Mouse (Mus musculus) ES-E14 (cell line): Measurements from ENCODE around the gene Ndrg3. TPM values are rescaled to one million over a fixed set of nuclear protein-coding genes. Genes with fewer than 3 reads are reported as not detected.

Experiments used
- DNase-seq: peaks from one replicate; pipeline ENCODE4 v3.0.0-alpha.2; 2013; ENCODE audit warnings: low read depth, low spot score
- H3K27ac ChIP-seq: 2 replicates; pipeline ENCODE4 v1.5.1; 2012; ENCODE audit warnings: low read depth, mild to moderate bottlenecking, low read length, moderate library complexity, mixed read lengths; ENCODE audit not compliant: poor library complexity, insufficient read depth, severe bottlenecking
- H3K36me3 ChIP-seq: 2 replicates; pipeline ENCODE4 v1.6.1; 2012; ENCODE audit warnings: mild to moderate bottlenecking, low read length, moderate library complexity, mixed read lengths; ENCODE audit not compliant: control insufficient read depth, poor library complexity, insufficient read depth, severe bottlenecking
- H3K4me1 ChIP-seq, 2 experiments: fragments of 150-350 bp in 1 of 2; sonication (generic) in 1 of 2; 2 replicates each; pipeline ENCODE4 v1.6.1; 2012; ENCODE audit warnings: low read length in 2 of 2, mild to moderate bottlenecking in 1 of 2, mixed read lengths in 1 of 2; ENCODE audit not compliant: control insufficient read depth in 2 of 2, insufficient read depth in 2 of 2, poor library complexity in 1 of 2
- H3K4me3 ChIP-seq, 2 experiments: fragments of 150-350 bp in 1 of 2; sonication (generic) in 1 of 2; 2 replicates each; pipeline ENCODE4 v1.5.1; 2012; ENCODE audit warnings: low read length in 2 of 2, low read depth in 1 of 2, mild to moderate bottlenecking in 1 of 2, mixed read lengths in 1 of 2; ENCODE audit not compliant: insufficient read depth in 1 of 2, poor library complexity in 1 of 2, severe bottlenecking in 1 of 2
- H3K9ac ChIP-seq: 2 replicates; pipeline ENCODE4 v1.6.1; 2012; ENCODE audit warnings: low read depth, mild to moderate bottlenecking, low read length, mixed read lengths; ENCODE audit not compliant: poor library complexity, insufficient read depth, severe bottlenecking
- H3K9me3 ChIP-seq: fragments of 150-350 bp; sonication (generic); 2 replicates; pipeline ENCODE4 v1.6.1; 2012; ENCODE audit warnings: low read depth, mild to moderate bottlenecking, low read length; ENCODE audit not compliant: control insufficient read depth, insufficient read depth
- CHD2 ChIP-seq: IDR thresholded peaks from 2 replicates; pipeline ENCODE4 v1.6.1; 2014; ENCODE audit warnings: mild to moderate bottlenecking, low read depth, low read length, inconsistent platforms
- HCFC1 ChIP-seq: IDR thresholded peaks from 2 replicates; pipeline ENCODE4 v1.6.1; 2012; ENCODE audit warnings: low read length, inconsistent platforms, borderline replicate concordance; ENCODE audit not compliant: insufficient read depth
- MAFK ChIP-seq: IDR thresholded peaks from 2 replicates; pipeline ENCODE4 v1.6.1; 2014; ENCODE audit warnings: mild to moderate bottlenecking, low read depth, low read length, inconsistent platforms; ENCODE audit not compliant: insufficient read depth
- ZC3H11A ChIP-seq: IDR thresholded peaks from 2 replicates; pipeline ENCODE4 v1.6.1; 2012; ENCODE audit warnings: low read depth, mild to moderate bottlenecking, inconsistent platforms, low read length, borderline replicate concordance
- ZNF384 ChIP-seq: IDR thresholded peaks from 2 replicates; pipeline ENCODE4 v1.6.1; 2012; ENCODE audit warnings: low read depth, low read length, inconsistent platforms
- in situ Hi-C, 2 experiments: fragments of 600-800 bp; cut with MboI; formaldehyde crosslinking; loops; one replicate each; pipeline ENCODE4 v1.15.1; 2025; ENCODE audit warnings: low sequenced_read_pairs in 2 of 2, inconsistent platforms in 1 of 2; ENCODE audit not compliant: unreplicated experiment in 2 of 2
- total RNA-seq: library from RNA; depleted of rRNA; stranded (reverse); fragments of 300-350 nt; gene quantifications from 2 replicates; pipeline ENCODE4 v1.2.3, GENCODE M21; 2012

Ndrg3 gene
- total RNA-seq, 1 experiment: 13.1 TPM

DNA sequence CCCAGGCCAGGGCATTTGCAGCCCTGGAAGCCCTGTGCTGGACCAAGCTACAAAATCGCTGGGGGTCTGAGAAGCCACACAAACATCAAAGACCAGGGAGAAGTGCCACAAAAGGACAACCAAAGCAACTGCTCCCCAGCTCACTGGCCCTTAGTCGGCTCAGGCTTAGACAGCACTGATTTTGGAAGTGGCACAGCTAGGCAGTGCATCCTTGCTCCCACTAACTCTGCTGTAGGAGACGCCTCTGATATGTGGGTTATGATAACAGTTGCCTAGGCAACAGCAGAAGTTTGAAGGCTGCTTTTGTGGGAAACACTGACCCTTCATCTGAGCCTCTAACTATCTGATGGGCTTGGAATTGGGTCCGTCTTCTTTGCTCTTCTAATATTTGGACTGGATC, 92.7 kb downstream of the Ndrg3 start:
- H3K36me3 ChIP-seq: no peaks in the 10 kb centered on the region
- peaks cover 0 to 2% of the 10 kb centered on the region in 2 experiments; a peak in 2 of 4 replicates for H3K4me1 ChIP-seq
- H3K27ac ChIP-seq: no peak overlapping the region
- DNase-seq: no peak
- in situ Hi-C loops: no loop called here
- no peak for TF ChIP-seq ZC3H11A
- TF ChIP-seq MAFK: no peak
- no peak for TF ChIP-seq HCFC1
- TF ChIP-seq CHD2: no peak
- no peak for TF ChIP-seq ZNF384
- no peak overlapping the region for H3K4me3 ChIP-seq
- no peak overlapping the region for H3K9ac ChIP-seq
- H3K9me3 ChIP-seq: no peaks in the 10 kb centered on the region

DNA sequence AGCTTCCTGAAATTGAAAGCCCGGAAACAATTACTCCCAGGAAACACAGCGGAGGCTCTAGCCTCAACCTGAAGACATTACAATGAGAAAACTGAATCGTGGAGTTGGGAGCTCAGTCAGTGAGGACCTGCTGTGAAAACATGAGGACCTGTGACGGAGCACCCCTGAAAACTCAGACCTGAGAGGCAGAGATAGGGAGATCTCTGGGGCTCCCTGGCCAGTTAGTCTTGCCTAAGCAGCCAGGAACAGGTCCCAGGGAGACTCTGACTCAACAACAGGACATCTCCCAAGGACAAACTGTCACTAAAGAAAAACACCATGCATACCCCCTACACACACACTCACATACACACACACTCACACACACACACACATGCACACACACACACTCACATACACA, 93.5 kb downstream of the Ndrg3 start:
- H3K27ac ChIP-seq: no peak overlapping the region
- peaks cover 0 to 2% of the 10 kb centered on the region in 2 experiments; a peak in 2 of 4 replicates for H3K4me1 ChIP-seq
- H3K9me3 ChIP-seq: no peaks in the 10 kb centered on the region
- no peaks in the 10 kb centered on the region for H3K36me3 ChIP-seq
- no peak overlapping the region for H3K4me3 ChIP-seq
- no peak for TF ChIP-seq ZNF384
- no peak for TF ChIP-seq CHD2
- TF ChIP-seq ZC3H11A: no peak
- TF ChIP-seq MAFK: no peak
- no peak for TF ChIP-seq HCFC1
- no peak overlapping the region for H3K9ac ChIP-seq
- in situ Hi-C loops: no loop called here
- DNase-seq: no peak

DNA sequence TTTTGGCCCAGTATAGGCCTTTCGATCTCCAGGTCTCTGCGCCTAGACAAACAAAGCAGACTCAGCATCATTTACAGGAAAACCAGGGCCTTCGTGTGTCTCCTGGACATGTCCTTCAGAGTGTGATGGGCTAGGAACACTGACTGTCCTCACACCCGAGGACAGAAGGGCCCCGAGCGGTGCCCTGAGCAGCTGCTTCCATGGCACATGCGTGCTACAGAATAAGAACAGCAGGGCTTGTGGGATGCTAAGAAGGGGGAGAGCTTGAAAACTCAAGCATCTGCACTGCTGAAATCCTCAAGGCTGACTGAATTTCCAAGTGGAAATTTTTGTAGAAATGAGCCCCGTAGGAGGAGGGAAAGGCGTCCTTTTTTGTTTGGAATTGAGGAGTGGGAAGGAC, 94.8 kb downstream of the Ndrg3 start:
- in situ Hi-C loops: no loop called here
- Histone ChIP-seq H3K4me1 (peaks cover 0 to 3% of the 10 kb centered on the region in 2 experiments; a peak in 2 of 4 replicates), H3K36me3 (no peaks in the 10 kb centered on the region), H3K27ac (no peak overlapping the region), H3K4me3 (no peak overlapping the region), H3K9me3 (no peaks in the 10 kb centered on the region), H3K9ac (no peak overlapping the region)
- TF ChIP-seq ZNF384 (no peak), ZC3H11A (no peak), CHD2 (no peak)
- DNase-seq: no peak

DNA sequence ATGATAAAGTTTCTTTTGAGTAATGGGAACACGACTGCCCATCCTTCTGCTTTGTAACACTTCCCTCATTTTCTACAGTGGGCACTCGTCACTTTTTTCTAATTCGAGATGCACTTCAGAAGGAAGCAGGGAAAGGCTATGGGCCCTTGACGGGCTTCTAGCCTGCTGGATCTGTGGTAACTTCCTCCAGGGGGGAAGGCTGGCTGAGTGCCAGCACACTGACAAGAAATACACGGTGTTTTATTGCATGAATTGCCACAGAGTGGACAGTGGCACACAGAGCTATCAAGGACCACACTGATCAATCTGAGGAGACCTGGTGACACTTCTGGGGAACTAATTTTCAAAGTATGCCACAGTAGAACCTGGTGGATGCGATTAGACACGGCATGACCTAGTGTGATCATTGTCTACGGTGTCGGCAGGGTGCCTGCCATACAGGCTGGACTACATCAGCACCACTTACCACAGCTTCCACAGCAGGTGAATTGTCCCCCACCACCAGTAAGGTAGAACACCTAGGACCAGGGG, 95.4 kb downstream of the Ndrg3 start:
- Histone ChIP-seq H3K9ac (no peak overlapping the region), H3K36me3 (no peaks in the 10 kb centered on the region), H3K4me3 (no peak overlapping the region), H3K4me1 (peaks cover 0 to 3% of the 10 kb centered on the region in 2 experiments; a peak in 2 of 4 replicates), H3K9me3 (no peaks in the 10 kb centered on the region), H3K27ac (no peak overlapping the region)
- DNase-seq: no peak
- TF ChIP-seq ZC3H11A (no peak), HCFC1 (no peak), ZNF384 (no peak), CHD2 (no peak), MAFK (no peak)
- in situ Hi-C loops: no loop called here
